Mouse (Mus musculus): ENCODE measurements around the gene Crabp2.

DNA sequence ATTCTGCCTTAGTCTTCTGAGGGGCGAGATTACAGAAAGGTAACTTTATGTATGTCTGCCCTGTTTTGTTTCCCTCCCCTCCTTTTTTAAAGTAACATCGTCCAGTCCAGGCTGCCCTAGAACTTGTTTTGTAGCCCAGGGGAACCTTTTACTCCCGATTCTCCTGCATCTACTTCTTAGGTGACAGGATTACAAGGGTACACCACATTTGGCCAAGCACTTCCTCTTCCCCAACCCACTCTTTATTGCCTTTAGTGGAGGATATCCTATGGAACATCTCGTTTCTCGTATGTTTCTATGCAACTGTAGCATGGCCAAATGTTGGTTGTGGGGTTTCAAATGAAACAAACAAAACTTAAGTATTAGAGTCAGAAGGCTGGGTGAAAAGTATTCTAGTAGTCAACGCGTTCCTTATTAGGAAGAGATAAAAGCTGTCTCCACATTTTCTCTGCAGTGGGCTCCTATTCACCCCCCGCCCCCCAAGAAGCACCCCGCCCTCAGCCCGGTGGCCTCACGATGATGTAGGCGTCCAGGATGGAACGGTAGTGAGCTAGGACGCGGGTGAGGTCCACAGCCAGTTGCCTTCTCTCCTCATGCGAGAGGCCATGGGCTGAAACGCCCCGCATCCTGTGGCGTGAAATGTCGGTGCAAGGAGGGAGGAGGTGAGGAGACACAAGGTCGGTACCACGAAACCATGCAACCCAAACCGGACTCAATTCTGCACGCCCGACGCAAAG is 19.0 kb upstream of the Crabp2 start:
- TF ChIP-seq NELFE (IDR thresholded peaks at IDR 0.05; ENCODE audit: low read depth, low read length) (no peak; the same call in 1 of the 2 replicates), CTCF (IDR thresholded peaks at IDR 0.05 in 2 of 3, conservative IDR thresholded peaks at IDR 0.05 in 1 of 3; ENCODE audit: control insufficient read depth in 1 of 3, insufficient read depth in 1 of 3, low read depth in 2 of 3, low read length in 3 of 3, poor library complexity in 1 of 3, severe bottlenecking in 1 of 3) (no peak), MXI1 (IDR thresholded peaks at IDR 0.05; ENCODE audit: low read depth, low read length) (no peak)
